Comparison of ENCODE assay signal across 33 mouse cellular contexts in genomic region chr17:8532609-8533008, GRCm38 (mm10). TPM values are rescaled to one million over a fixed set of nuclear protein-coding genes. Genes with fewer than 3 reads are reported as not detected.
DNase-seq lines count a peak whose midpoint lies in the region; TF ChIP-seq lines count a peak whose summit lies in the region.
"Had no signal": no experiment of that assay in that cellular context is flagged by ENCODE, and none has a peak within 500 bp of the region (broad histone marks: within the 10 kb centered on the region; RNA-seq: fewer than 3 reads in every experiment).

No protein-coding gene starts in this region.

- WGBS in cerebellum, adult 2 months, result 20% methylated on average over 4 of the region's 4 CpGs

- peaks cover 17% of the 10 kb centered on the region; the same call in 1 of the 2 replicates for H3K4me1 ChIP-seq in cerebellum, adult 2 months (ENCODE audit: control insufficient read depth, insufficient read depth, low read length)
- H3K4me1 ChIP-seq: embryonic facial prominence, embryonic 12.5 days; embryonic facial prominence, embryonic 15.5 days; forebrain, embryonic 12.5 days; forebrain, embryonic 15.5 days; heart, embryonic 10.5 days; heart, embryonic 13.5 days had no signal

- DNase-seq in cerebellum, adult 11-12 months, result peak; percentile 82
- no peak for DNase-seq in cerebellum, postnatal 14 days
- peak; percentile 67 to 82 for DNase-seq in cerebellum, adult 2 months
- peak; percentile 84 for DNase-seq in cerebellum, adult 9-11 months
- no peak for DNase-seq in thymus, postnatal 14 days
- no peak for DNase-seq in gastrocnemius, postnatal 4 days (ENCODE audit: low spot score in 2 of 2)
- no peak for DNase-seq in left cerebral cortex, adult 11 months (ENCODE audit: low spot score)
- DNase-seq: adrenal gland, adult 8-10 months; adrenal gland, postnatal 25 days; gastrocnemius, postnatal 25 days; heart, adult 2 months; heart, postnatal 14 days; heart, postnatal 4 days; kidney, adult 18-20 months; kidney, adult 9 months had no signal

- no peak overlapping the region for H3K4me3 ChIP-seq in cerebellum, adult 2 months (replicated peaks; ENCODE audit: insufficient read depth, low read depth, low read length)
- H3K4me3 ChIP-seq: embryonic facial prominence, embryonic 12.5 days; embryonic facial prominence, embryonic 15.5 days; erythroblast, embryonic 14.5 days; forebrain, embryonic 12.5 days; forebrain, embryonic 15.5 days; heart, adult 2 months; heart, embryonic 10.5 days; heart, embryonic 13.5 days had no signal

- peak overlapping the region; percentile 71 for H3K27ac ChIP-seq in cerebellum, adult 2 months (ENCODE audit: insufficient read depth, low read length)
- H3K27ac ChIP-seq: embryonic facial prominence, embryonic 12.5 days; embryonic facial prominence, embryonic 15.5 days; forebrain, embryonic 12.5 days; forebrain, embryonic 15.5 days; heart, adult 2 months; heart, embryonic 10.5 days; heart, embryonic 13.5 days; hindbrain, embryonic 14.5 days; hindbrain, postnatal 0 days had no signal

- H3K27me3 ChIP-seq in cerebellum, adult 2 months (ENCODE audit: control insufficient read depth, insufficient read depth, low read length), result no peaks in the 10 kb centered on the region
- H3K27me3 ChIP-seq: embryonic facial prominence, embryonic 15.5 days; forebrain, embryonic 15.5 days had no signal

- no peak for TF ChIP-seq POLR2A in cerebellum, adult 2 months (IDR thresholded peaks at IDR 0.05; ENCODE audit: borderline replicate concordance, insufficient read depth, low read length)

- no peak for TF ChIP-seq CTCF in cerebellum, adult 2 months (IDR thresholded peaks at IDR 0.05; ENCODE audit: borderline replicate concordance, insufficient read depth, low read depth, low read length)

RNA-seq across cellular contexts. Expression of gene Pde10a, which starts 7.4 kb away (rescaled TPM):
- polyA plus RNA-seq in cerebellum, adult 2 months (2012; rRNA removed), result 31.9 and 40.9 TPM in 2 replicates
- 1 to 10 TPM; 7.5 to 8.4 TPM for total RNA-seq in gastrocnemius, postnatal 4 days (2021)
- polyA plus RNA-seq: activated CD4-positive, CD25-positive, alpha-beta regulatory T cell, adult 4 months; erythroblast, embryonic 14.5 days; inflammation-experienced regulatory T-cells, adult 6 months had no signal

RNA-seq across cellular contexts. Expression of gene Gm17087, which starts 34.1 kb away (rescaled TPM):
- not detected in 2 replicates for polyA plus RNA-seq in cerebellum, adult 2 months (2012; rRNA removed)
- not detected for total RNA-seq in gastrocnemius, postnatal 4 days (2021)
- total RNA-seq: adrenal gland, adult 8-10 months; adrenal gland, postnatal 25 days; common myeloid progenitor, adult 5-6 weeks; ES-E14; gastrocnemius, adult 8-10 months; gastrocnemius, postnatal 25 days; granulocyte monocyte progenitor cell, adult 5-6 weeks; heart, adult 2 months; heart, postnatal 14 days; heart, postnatal 4 days; hindbrain, postnatal 0 days had no signal
- polyA plus RNA-seq: embryonic facial prominence, embryonic 12.5 days; embryonic facial prominence, embryonic 15.5 days; erythroblast, embryonic 14.5 days; forebrain, embryonic 12.5 days; forebrain, embryonic 15.5 days; heart, adult 2 months; heart, embryonic 10.5 days; heart, embryonic 13.5 days; heart, embryonic 16.5 days; hindbrain, embryonic 11.5 days; hindbrain, embryonic 14.5 days; hindbrain, postnatal 0 days; intestine, embryonic 16.5 days had no signal

Comparison
In these comparisons a context has a peak if more than half of its experiments do, and no peak if none do; other contexts are left out.
1. DNase-seq: peak in cerebellum, adult 11-12 months (single experiment), cerebellum, adult 2 months (2 of 2) and cerebellum, adult 9-11 months (single experiment); none in cerebellum, postnatal 14 days (0 of 2), thymus, postnatal 14 days (single experiment), gastrocnemius, postnatal 4 days (0 of 2) and left cerebral cortex, adult 11 months (single experiment).